Mouse (Mus musculus): Measurements from ENCODE around the gene Kcnn3. TPM values are rescaled to one million over a fixed set of nuclear protein-coding genes. Genes with fewer than 3 reads are reported as not detected.

Kcnn3 gene
- total RNA-seq, 1 experiment, result 0.13 TPM

GRCm38 (mm10) chr3:89617360-89617759 is 97.4 kb downstream of the Kcnn3 start:
- H3K9ac ChIP-seq (ENCODE audit: insufficient read depth, low read depth, low read length, poor library complexity, severe bottlenecking), result no peak overlapping the region
- H3K36me3 ChIP-seq (ENCODE audit: control insufficient read depth, insufficient read depth, low read length, poor library complexity, severe bottlenecking), result no peaks in the 10 kb centered on the region
- no peak overlapping the region for H3K4me3 ChIP-seq (ENCODE audit: insufficient read depth in 1 of 2, low read depth in 1 of 2, low read length in 2 of 2, poor library complexity in 1 of 2, severe bottlenecking in 1 of 2)
- H3K9me3 ChIP-seq (ENCODE audit: control insufficient read depth, insufficient read depth, low read depth, low read length), result no peaks in the 10 kb centered on the region
- no peak for TF ChIP-seq ZC3H11A (IDR thresholded peaks at IDR 0.05; ENCODE audit: borderline replicate concordance, low read depth, low read length)
- TF ChIP-seq ZNF384 (IDR thresholded peaks at IDR 0.05; ENCODE audit: low read depth, low read length), result no peak
- no peak for TF ChIP-seq CHD2 (IDR thresholded peaks at IDR 0.05; ENCODE audit: low read depth, low read length)
- no peak for TF ChIP-seq MAFK (IDR thresholded peaks at IDR 0.05; ENCODE audit: insufficient read depth, low read depth, low read length)
- no peak for TF ChIP-seq HCFC1 (IDR thresholded peaks at IDR 0.05; ENCODE audit: borderline replicate concordance, insufficient read depth, low read length)
- no peak for DNase-seq (ENCODE audit: low read depth, low spot score)
- H3K27ac ChIP-seq (ENCODE audit: insufficient read depth, low read depth, low read length, poor library complexity, severe bottlenecking), result no peak overlapping the region
- no peaks in the 10 kb centered on the region for H3K4me1 ChIP-seq (ENCODE audit: control insufficient read depth in 2 of 2, insufficient read depth in 2 of 2, low read length in 2 of 2, poor library complexity in 1 of 2)
- in situ Hi-C loops (cut with MboI; ENCODE audit: low sequenced_read_pairs in 2 of 2, unreplicated experiment in 2 of 2), result no loop called here

- Histone ChIP-seq H3K4me1 (ENCODE audit: control insufficient read depth in 2 of 2, insufficient read depth in 2 of 2, low read length in 2 of 2, poor library complexity in 1 of 2) (0 out of 4 replicates have a peak, but pooled peaks cover 0 to 2% of the 10 kb centered on the region in 2 experiments), H3K27ac (ENCODE audit: insufficient read depth, low read depth, low read length, poor library complexity, severe bottlenecking) (no peak overlapping the region), H3K4me3 (ENCODE audit: insufficient read depth in 1 of 2, low read depth in 1 of 2, low read length in 2 of 2, poor library complexity in 1 of 2, severe bottlenecking in 1 of 2) (no peak overlapping the region)
Observed at GRCm38 (mm10) chr3:89622825-89623224, 102.9 kb downstream of the Kcnn3 start.

GRCm38 (mm10) chr3:89623531-89623930 is 103.6 kb downstream of the Kcnn3 start:
- DNase-seq (ENCODE audit: low read depth, low spot score), result no peak
- Histone ChIP-seq H3K4me1 (ENCODE audit: control insufficient read depth in 2 of 2, insufficient read depth in 2 of 2, low read length in 2 of 2, poor library complexity in 1 of 2) (0 out of 4 replicates have a peak, but pooled peaks cover 0 to 2% of the 10 kb centered on the region in 2 experiments), H3K27ac (ENCODE audit: insufficient read depth, low read depth, low read length, poor library complexity, severe bottlenecking) (no peak overlapping the region), H3K36me3 (ENCODE audit: control insufficient read depth, insufficient read depth, low read length, poor library complexity, severe bottlenecking) (no peaks in the 10 kb centered on the region), H3K9ac (ENCODE audit: insufficient read depth, low read depth, low read length, poor library complexity, severe bottlenecking) (no peak overlapping the region), H3K4me3 (ENCODE audit: insufficient read depth in 1 of 2, low read depth in 1 of 2, low read length in 2 of 2, poor library complexity in 1 of 2, severe bottlenecking in 1 of 2) (no peak overlapping the region), H3K9me3 (ENCODE audit: control insufficient read depth, insufficient read depth, low read depth, low read length) (no peaks in the 10 kb centered on the region)
- TF ChIP-seq ZNF384 (IDR thresholded peaks at IDR 0.05; ENCODE audit: low read depth, low read length) (no peak), ZC3H11A (IDR thresholded peaks at IDR 0.05; ENCODE audit: borderline replicate concordance, low read depth, low read length) (no peak), MAFK (IDR thresholded peaks at IDR 0.05; ENCODE audit: insufficient read depth, low read depth, low read length) (no peak), HCFC1 (IDR thresholded peaks at IDR 0.05; ENCODE audit: borderline replicate concordance, insufficient read depth, low read length) (no peak), CHD2 (IDR thresholded peaks at IDR 0.05; ENCODE audit: low read depth, low read length) (no peak)
- in situ Hi-C loops (cut with MboI; ENCODE audit: low sequenced_read_pairs in 2 of 2, unreplicated experiment in 2 of 2), result no loop called here

More at GRCm38 (mm10) chr3:89622825-89623224, 102.9 kb downstream of the Kcnn3 start:
- no peak for DNase-seq (ENCODE audit: low read depth, low spot score)
- in situ Hi-C loops (cut with MboI; ENCODE audit: low sequenced_read_pairs in 2 of 2, unreplicated experiment in 2 of 2), result no loop called here
- no peak for TF ChIP-seq HCFC1 (IDR thresholded peaks at IDR 0.05; ENCODE audit: borderline replicate concordance, insufficient read depth, low read length)
- TF ChIP-seq ZNF384 (IDR thresholded peaks at IDR 0.05; ENCODE audit: low read depth, low read length), result no peak
- TF ChIP-seq ZC3H11A (IDR thresholded peaks at IDR 0.05; ENCODE audit: borderline replicate concordance, low read depth, low read length), result no peak
- no peak for TF ChIP-seq CHD2 (IDR thresholded peaks at IDR 0.05; ENCODE audit: low read depth, low read length)
- no peak for TF ChIP-seq MAFK (IDR thresholded peaks at IDR 0.05; ENCODE audit: insufficient read depth, low read depth, low read length)
- no peaks in the 10 kb centered on the region for H3K36me3 ChIP-seq (ENCODE audit: control insufficient read depth, insufficient read depth, low read length, poor library complexity, severe bottlenecking)
- H3K9ac ChIP-seq (ENCODE audit: insufficient read depth, low read depth, low read length, poor library complexity, severe bottlenecking), result no peak overlapping the region
- no peaks in the 10 kb centered on the region for H3K9me3 ChIP-seq (ENCODE audit: control insufficient read depth, insufficient read depth, low read depth, low read length)

- H3K27ac ChIP-seq (ENCODE audit: insufficient read depth, low read depth, low read length, poor library complexity, severe bottlenecking), result no peak overlapping the region
- H3K36me3 ChIP-seq (ENCODE audit: control insufficient read depth, insufficient read depth, low read length, poor library complexity, severe bottlenecking), result no peaks in the 10 kb centered on the region
- H3K4me1 ChIP-seq (ENCODE audit: control insufficient read depth in 2 of 2, insufficient read depth in 2 of 2, low read length in 2 of 2, poor library complexity in 1 of 2), result 0 out of 4 replicates have a peak, but pooled peaks cover 0 to 2% of the 10 kb centered on the region in 2 experiments
- DNase-seq (ENCODE audit: low read depth, low spot score), result no peak
- no peak overlapping the region for H3K4me3 ChIP-seq (ENCODE audit: insufficient read depth in 1 of 2, low read depth in 1 of 2, low read length in 2 of 2, poor library complexity in 1 of 2, severe bottlenecking in 1 of 2)
- TF ChIP-seq ZNF384 (IDR thresholded peaks at IDR 0.05; ENCODE audit: low read depth, low read length) (no peak), ZC3H11A (IDR thresholded peaks at IDR 0.05; ENCODE audit: borderline replicate concordance, low read depth, low read length) (no peak), CHD2 (IDR thresholded peaks at IDR 0.05; ENCODE audit: low read depth, low read length) (no peak), MAFK (IDR thresholded peaks at IDR 0.05; ENCODE audit: insufficient read depth, low read depth, low read length) (no peak), HCFC1 (IDR thresholded peaks at IDR 0.05; ENCODE audit: borderline replicate concordance, insufficient read depth, low read length) (no peak)
- no peak overlapping the region for H3K9ac ChIP-seq (ENCODE audit: insufficient read depth, low read depth, low read length, poor library complexity, severe bottlenecking)
- in situ Hi-C loops (cut with MboI; ENCODE audit: low sequenced_read_pairs in 2 of 2, unreplicated experiment in 2 of 2), result no loop called here
- H3K9me3 ChIP-seq (ENCODE audit: control insufficient read depth, insufficient read depth, low read depth, low read length), result no peaks in the 10 kb centered on the region
Observed at GRCm38 (mm10) chr3:89624001-89624400, 104.0 kb downstream of the Kcnn3 start.
